Mouse (Mus musculus) frontal cortex, postnatal 14 days (tissue): ENCODE data around the gene Hlx.

Source experiments
- DNase-seq, 2 experiments: peaks; one replicate each; pipeline ENCODE4 v3.0.0; 2022; ENCODE audit warnings: low spot score in 2 of 2

The Hlx gene

GRCm38 (mm10) chr1:184716117-184716516, 16.3 kb downstream of the Hlx start:
- no peak for DNase-seq

- no peak for DNase-seq
Observed at GRCm38 (mm10) chr1:184715693-184716092, 16.7 kb downstream of the Hlx start.

- no peak for DNase-seq
Observed at GRCm38 (mm10) chr1:184714515-184714914, 17.9 kb downstream of the Hlx start.

GRCm38 (mm10) chr1:184713716-184714115, 18.7 kb downstream of the Hlx start:
- no peak for DNase-seq

- DNase-seq, result no peak
Observed at GRCm38 (mm10) chr1:184707532-184708248, 24.7 kb downstream of the Hlx start.

GRCm38 (mm10) chr1:184704901-184705300, 27.5 kb downstream of the Hlx start:
- DNase-seq, result no peak

- DNase-seq, result no peak
Observed at GRCm38 (mm10) chr1:184699295-184699694, 33.1 kb downstream of the Hlx start.

- DNase-seq, result no peak
Observed at GRCm38 (mm10) chr1:184695451-184695850, 37.0 kb downstream of the Hlx start.

- DNase-seq, result no peak
Observed at GRCm38 (mm10) chr1:184692204-184692904, 40.1 kb downstream of the Hlx start.

GRCm38 (mm10) chr1:184691240-184691639, 41.2 kb downstream of the Hlx start:
- DNase-seq, result no peak

- DNase-seq, result no peak
Observed at GRCm38 (mm10) chr1:184688026-184688425, 44.4 kb downstream of the Hlx start.

- DNase-seq, result no peak
Observed at GRCm38 (mm10) chr1:184687512-184687911, 44.9 kb downstream of the Hlx start.

- DNase-seq, result no peak
Observed at GRCm38 (mm10) chr1:184683541-184683940, 48.9 kb downstream of the Hlx start.

GRCm38 (mm10) chr1:184679416-184679965, 52.9 kb downstream of the Hlx start:
- DNase-seq, result no peak

GRCm38 (mm10) chr1:184677641-184678040, 54.8 kb downstream of the Hlx start:
- DNase-seq, result no peak
